Comparison of ENCODE assay signal across 9 mouse cellular contexts in the genomic region with DNA sequence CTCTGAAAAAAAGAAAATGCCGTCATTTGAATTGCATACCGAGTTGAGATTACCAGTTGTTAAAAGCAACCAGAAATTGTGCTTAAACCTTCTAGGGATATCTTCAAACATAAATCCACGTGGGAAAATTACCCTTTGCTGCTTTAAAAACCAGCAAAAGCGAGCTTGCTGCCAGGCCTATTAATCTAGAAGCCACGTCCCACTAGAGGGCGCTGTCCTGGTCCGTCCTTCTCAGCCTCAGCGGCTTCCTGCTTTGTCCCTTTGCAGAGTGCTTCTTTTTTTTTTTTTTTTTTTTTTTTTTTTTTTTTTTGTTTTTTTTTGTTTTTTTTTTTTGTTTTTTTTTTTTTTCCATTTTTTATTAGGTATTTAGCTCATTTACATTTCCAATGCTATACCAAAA.
DNase-seq lines count a peak whose midpoint lies in the region; ATAC-seq and TF ChIP-seq lines count a peak whose summit lies in the region.
"Had no signal": no experiment of that assay in that cellular context is flagged by ENCODE, and none has a peak within 500 bp of the region (broad histone marks: within the 10 kb centered on the region; RNA-seq: fewer than 3 reads in every experiment).

No protein-coding gene starts in this region.

- H3K27ac ChIP-seq in cortical plate, adult 2 months (ENCODE audit: insufficient read depth, low read length) = no peak overlapping the region
- peak overlapping the region; percentile 62 for H3K27ac ChIP-seq in heart, embryonic 12.5 days (ENCODE audit: poor library complexity, severe bottlenecking)
- H3K27ac ChIP-seq in midbrain, embryonic 10.5 days (replicated peaks) = no peak overlapping the region
- no peak overlapping the region for H3K27ac ChIP-seq in spleen, adult 2 months (ENCODE audit: insufficient read depth, low read length)

- H3K9me3 ChIP-seq in heart, embryonic 12.5 days (replicated peaks) = no peaks in the 10 kb centered on the region
- H3K9me3 ChIP-seq in midbrain, embryonic 10.5 days (replicated peaks) = no peaks in the 10 kb centered on the region

- WGBS in heart, embryonic 12.5 days = 20% methylated on average over 8 of the region's 8 CpGs
- 31% methylated on average over 8 of the region's 8 CpGs for WGBS in midbrain, embryonic 10.5 days
- 25% methylated on average over 8 of the region's 8 CpGs for WGBS in spleen, adult 2 months

- no peaks in the 10 kb centered on the region for H3K27me3 ChIP-seq in heart, embryonic 12.5 days (replicated peaks)
- no peaks in the 10 kb centered on the region for H3K27me3 ChIP-seq in midbrain, embryonic 10.5 days (ENCODE audit: low read depth, poor library complexity, severe bottlenecking)
- H3K27me3 ChIP-seq in spleen, adult 2 months (ENCODE audit: control insufficient read depth, insufficient read depth, low read length) = no peaks in the 10 kb centered on the region
- H3K27me3 ChIP-seq: Patski had no signal

- peak; percentile 20 to 42 for DNase-seq in cerebellum, adult 18-20 months
- DNase-seq in cerebellum, adult 8-10 months = no peak
- peak; percentile 72 for DNase-seq in Muller cell, postnatal 12 days (ENCODE audit: inconsistent ontology term)
- DNase-seq in layer of hippocampus, postnatal 36 days = peak; percentile 41 to 63
- peak; percentile 79 for DNase-seq in midbrain, embryonic 10.5 days (ENCODE audit: low spot score)
- DNase-seq in spleen, adult 2 months (ENCODE audit: low read depth in 1 of 2, low spot score in 2 of 2) = peak; percentile 57 to 61

- H3K4me2 ChIP-seq in heart, embryonic 12.5 days = no peak overlapping the region

- peak; percentile 79 for TF ChIP-seq CTCF in cortical plate, adult 2 months (IDR thresholded peaks at IDR 0.05; ENCODE audit: extremely low read depth, insufficient read depth, low read length)
- TF ChIP-seq CTCF in spleen, adult 2 months (IDR thresholded peaks at IDR 0.05; ENCODE audit: extremely low read depth, insufficient read depth, insufficient read length, insufficient replicate concordance) = peak; percentile 79

- H3K4me3 ChIP-seq in cortical plate, adult 2 months (ENCODE audit: insufficient read depth, low read length) = no peak overlapping the region
- no peak overlapping the region for H3K4me3 ChIP-seq in heart, embryonic 12.5 days
- H3K4me3 ChIP-seq in midbrain, embryonic 10.5 days = no peak overlapping the region
- H3K4me3 ChIP-seq in spleen, adult 2 months (ENCODE audit: extremely low read depth, insufficient read depth, insufficient read length) = no peak overlapping the region

- no peaks in the 10 kb centered on the region for H3K36me3 ChIP-seq in heart, embryonic 12.5 days
- no peaks in the 10 kb centered on the region for H3K36me3 ChIP-seq in midbrain, embryonic 10.5 days
- H3K36me3 ChIP-seq in spleen, adult 2 months (ENCODE audit: control insufficient read depth, insufficient read depth, low read length) = no peaks in the 10 kb centered on the region

- no peak for ATAC-seq in heart, embryonic 12.5 days (ENCODE audit: insufficient number of reproducible peaks, low FRiP score)

- no peak for TF ChIP-seq POLR2A in cortical plate, adult 2 months (IDR thresholded peaks at IDR 0.05; ENCODE audit: extremely low read depth, insufficient read depth, low read length)
- TF ChIP-seq POLR2A in spleen, adult 2 months (IDR thresholded peaks at IDR 0.05; ENCODE audit: low read depth, low read length) = no peak

- no peak overlapping the region for H3K9ac ChIP-seq in heart, embryonic 12.5 days

- peaks cover 2% of the 10 kb centered on the region; the same call in 1 of the 2 replicates for H3K4me1 ChIP-seq in cortical plate, adult 2 months (ENCODE audit: control insufficient read depth, insufficient read depth, low read length)
- H3K4me1 ChIP-seq in heart, embryonic 12.5 days (replicated peaks) = peaks cover 38% of the 10 kb centered on the region
- no peaks in the 10 kb centered on the region for H3K4me1 ChIP-seq in midbrain, embryonic 10.5 days
- H3K4me1 ChIP-seq in spleen, adult 2 months (ENCODE audit: control insufficient read depth, insufficient read depth, insufficient read length) = no peaks in the 10 kb centered on the region
